Mouse (Mus musculus) forebrain, embryonic 16.5 days (tissue): ENCODE data around the gene Snta1. TPM values are rescaled to one million over a fixed set of nuclear protein-coding genes. Genes with fewer than 3 reads are reported as not detected.
A peak's percentile ranks its signal among the peaks of the same experiment; 100 is the strongest.

Experiments used
- ATAC-seq: fragments of 200-750 bp; cut with Nextera tagmentation; 2 replicates; pipeline ENCODE4 v1.8.0; 2017; ENCODE audit warnings: mild to moderate bottlenecking, moderate library complexity
- H3K27ac ChIP-seq: fragments of 300-500 bp; sonication (generic); 2 replicates; pipeline ENCODE4 v1.5.1; 2014; ENCODE audit warnings: low read length, control low read depth
- H3K27me3 ChIP-seq: fragments of 300-500 bp; sonication (generic); replicated peaks from 2 replicates; pipeline ENCODE4 v1.6.1; 2014; ENCODE audit warnings: low read length; ENCODE audit not compliant: control insufficient read depth, insufficient read depth
- H3K36me3 ChIP-seq: fragments of 300-500 bp; sonication (generic); 2 replicates; pipeline ENCODE4 v1.6.1; 2014; ENCODE audit not compliant: control insufficient read depth, insufficient read depth
- H3K4me1 ChIP-seq: fragments of 300-500 bp; sonication (generic); replicated peaks from 2 replicates; pipeline ENCODE4 v1.6.1; 2014; ENCODE audit warnings: low read length; ENCODE audit not compliant: control insufficient read depth, insufficient read depth
- H3K4me2 ChIP-seq: fragments of 300-500 bp; sonication (generic); 2 replicates; pipeline ENCODE4 v1.6.1; 2014; ENCODE audit warnings: mild to moderate bottlenecking, low read length, control low read depth
- H3K4me3 ChIP-seq: fragments of 300-500 bp; sonication (generic); replicated peaks from 2 replicates; pipeline ENCODE4 v1.5.1; 2014; ENCODE audit warnings: mild to moderate bottlenecking, low read length, control low read depth
- H3K9ac ChIP-seq: fragments of 300-500 bp; sonication (generic); replicated peaks from 2 replicates; pipeline ENCODE4 v1.6.1; 2014; ENCODE audit warnings: low read depth, low read length, control low read depth
- H3K9me3 ChIP-seq: fragments of 300-500 bp; sonication (generic); 2 replicates; pipeline ENCODE4 v1.6.1; 2016; ENCODE audit warnings: low read length; ENCODE audit not compliant: control insufficient read depth
- WGBS: fragments of 180-500 bp; shearing (Covaris S2); extraction: QIAGEN DNeasy Blood & Tissue Kit; methylation state at CpG from one replicate; pipeline ENCODE4 v1.1.7; 2014; 5-methylcytosine and 5-hydroxymethylcytosine counted together
- polyA plus RNA-seq: library from polyadenylated mRNA; unstranded; fragments of >200 nt; fragmentation: Nextera tagmentation; extraction: Ambion mirVana; gene quantifications from 2 replicates; pipeline ENCODE4 v1.2.1, GENCODE M21; 2015

Snta1 gene
- polyA plus RNA-seq, 1 experiment from 2014 or later: 10.4 TPM

- H3K9ac ChIP-seq: peak overlapping the region; percentile 70
- H3K9me3 ChIP-seq: peaks cover 3% of the 10 kb centered on the region; the same call in 1 of the 2 replicates
- 1% methylated on average over 23 of the region's 25 CpGs for WGBS
- no peaks in the 10 kb centered on the region for H3K36me3 ChIP-seq
- H3K27me3 ChIP-seq: no peaks in the 10 kb centered on the region
- H3K4me2 ChIP-seq: peak overlapping the region; percentile 66
- ATAC-seq: peak; percentile 84
- peaks cover 27% of the 10 kb centered on the region for H3K4me1 ChIP-seq
- peak overlapping the region; percentile 94 for H3K27ac ChIP-seq
- H3K4me3 ChIP-seq: peak overlapping the region; percentile 42
Measured at GRCm38 (mm10) chr2:154426188-154426904, 18.4 kb upstream of the Snta1 start.

GRCm38 (mm10) chr2:154425522-154425921, 17.6 kb upstream of the Snta1 start:
- peak overlapping the region; percentile 94 for H3K27ac ChIP-seq
- WGBS: 90% methylated on average over 3 of the region's 3 CpGs

GRCm38 (mm10) chr2:154423548-154423947, 15.6 kb upstream of the Snta1 start:
- ATAC-seq: no peak

More at GRCm38 (mm10) chr2:154425522-154425921, 17.6 kb upstream of the Snta1 start:
- H3K4me1 ChIP-seq: peaks cover 34% of the 10 kb centered on the region
- H3K9me3 ChIP-seq: peaks cover 3% of the 10 kb centered on the region; the same call in 1 of the 2 replicates
- no peaks in the 10 kb centered on the region for H3K36me3 ChIP-seq
- ATAC-seq: no peak
- no peak overlapping the region for H3K4me3 ChIP-seq
- no peaks in the 10 kb centered on the region for H3K27me3 ChIP-seq
- H3K9ac ChIP-seq: no peak overlapping the region
- H3K4me2 ChIP-seq: no peak overlapping the region

GRCm38 (mm10) chr2:154422181-154422580, 14.3 kb upstream of the Snta1 start:
- Histone ChIP-seq H3K27ac (peak overlapping the region; percentile 74), H3K36me3 (no peaks in the 10 kb centered on the region), H3K9ac (no peak overlapping the region), H3K9me3 (peaks cover 3% of the 10 kb centered on the region; the same call in 1 of the 2 replicates), H3K27me3 (no peaks in the 10 kb centered on the region), H3K4me1 (peaks cover 35% of the 10 kb centered on the region), H3K4me3 (no peak overlapping the region), H3K4me2 (no peak overlapping the region)
- 57% methylated on average over 5 of the region's 5 CpGs for WGBS
- no peak for ATAC-seq

More at GRCm38 (mm10) chr2:154423548-154423947, 15.6 kb upstream of the Snta1 start:
- Histone ChIP-seq H3K4me1 (peaks cover 45% of the 10 kb centered on the region), H3K4me2 (no peak overlapping the region), H3K9ac (no peak overlapping the region), H3K36me3 (no peaks in the 10 kb centered on the region), H3K27me3 (no peaks in the 10 kb centered on the region), H3K27ac (no peak overlapping the region), H3K4me3 (no peak overlapping the region), H3K9me3 (peaks cover 3% of the 10 kb centered on the region; the same call in 1 of the 2 replicates)
- 86% methylated on average over 2 of the region's 2 CpGs for WGBS

GRCm38 (mm10) chr2:154420942-154421731, 13.2 kb upstream of the Snta1 start:
- peak; percentile 82 for ATAC-seq
- peak overlapping the region; percentile 74 for H3K27ac ChIP-seq
- H3K9me3 ChIP-seq: peaks cover 3% of the 10 kb centered on the region; the same call in 1 of the 2 replicates
- peaks cover 27% of the 10 kb centered on the region for H3K4me1 ChIP-seq
- no peak overlapping the region for H3K4me3 ChIP-seq
- no peaks in the 10 kb centered on the region for H3K36me3 ChIP-seq
- H3K27me3 ChIP-seq: no peaks in the 10 kb centered on the region
- H3K9ac ChIP-seq: no peak overlapping the region
- H3K4me2 ChIP-seq: no peak overlapping the region
- 13% methylated on average over 7 of the region's 7 CpGs for WGBS

GRCm38 (mm10) chr2:154419631-154420515, 12.0 kb upstream of the Snta1 start:
- no peaks in the 10 kb centered on the region for H3K27me3 ChIP-seq
- no peak overlapping the region for H3K4me2 ChIP-seq
- no peak overlapping the region for H3K9ac ChIP-seq
- H3K9me3 ChIP-seq: no peaks in the 10 kb centered on the region
- H3K4me1 ChIP-seq: peaks cover 25% of the 10 kb centered on the region
- peak; percentile 67; the same call in 1 of the 2 replicates for ATAC-seq
- no peaks in the 10 kb centered on the region for H3K36me3 ChIP-seq
- H3K4me3 ChIP-seq: no peak overlapping the region
- peak overlapping the region; percentile 59 for H3K27ac ChIP-seq
- WGBS: 21% methylated on average over 9 of the region's 9 CpGs

GRCm38 (mm10) chr2:154418001-154418400, 10.1 kb upstream of the Snta1 start:
- 94% methylated on average over 7 of the region's 7 CpGs for WGBS
- Histone ChIP-seq H3K9me3 (no peaks in the 10 kb centered on the region), H3K27ac (no peak overlapping the region), H3K4me3 (no peak overlapping the region), H3K4me2 (no peak overlapping the region), H3K27me3 (no peaks in the 10 kb centered on the region), H3K4me1 (peaks cover 25% of the 10 kb centered on the region), H3K36me3 (no peaks in the 10 kb centered on the region), H3K9ac (no peak overlapping the region)
- ATAC-seq: no peak

GRCm38 (mm10) chr2:154417107-154417506, 9.2 kb upstream of the Snta1 start:
- H3K4me3 ChIP-seq: no peak overlapping the region
- WGBS: 11% methylated on average over 3 of the region's 3 CpGs
- H3K4me2 ChIP-seq: no peak overlapping the region
- H3K36me3 ChIP-seq: no peaks in the 10 kb centered on the region
- peaks cover 24% of the 10 kb centered on the region for H3K4me1 ChIP-seq
- no peak overlapping the region for H3K9ac ChIP-seq
- H3K27ac ChIP-seq: no peak overlapping the region
- no peaks in the 10 kb centered on the region for H3K9me3 ChIP-seq
- H3K27me3 ChIP-seq: no peaks in the 10 kb centered on the region
- no peak for ATAC-seq
